Mouse (Mus musculus): Measurements from ENCODE around the gene Snap23. TPM values are rescaled to one million over a fixed set of nuclear protein-coding genes. Genes with fewer than 3 reads are reported as not detected.

Gene Snap23
- polyA plus RNA-seq (2012; rRNA removed): 19.2 and 21.9 TPM in 2 replicates

DNA sequence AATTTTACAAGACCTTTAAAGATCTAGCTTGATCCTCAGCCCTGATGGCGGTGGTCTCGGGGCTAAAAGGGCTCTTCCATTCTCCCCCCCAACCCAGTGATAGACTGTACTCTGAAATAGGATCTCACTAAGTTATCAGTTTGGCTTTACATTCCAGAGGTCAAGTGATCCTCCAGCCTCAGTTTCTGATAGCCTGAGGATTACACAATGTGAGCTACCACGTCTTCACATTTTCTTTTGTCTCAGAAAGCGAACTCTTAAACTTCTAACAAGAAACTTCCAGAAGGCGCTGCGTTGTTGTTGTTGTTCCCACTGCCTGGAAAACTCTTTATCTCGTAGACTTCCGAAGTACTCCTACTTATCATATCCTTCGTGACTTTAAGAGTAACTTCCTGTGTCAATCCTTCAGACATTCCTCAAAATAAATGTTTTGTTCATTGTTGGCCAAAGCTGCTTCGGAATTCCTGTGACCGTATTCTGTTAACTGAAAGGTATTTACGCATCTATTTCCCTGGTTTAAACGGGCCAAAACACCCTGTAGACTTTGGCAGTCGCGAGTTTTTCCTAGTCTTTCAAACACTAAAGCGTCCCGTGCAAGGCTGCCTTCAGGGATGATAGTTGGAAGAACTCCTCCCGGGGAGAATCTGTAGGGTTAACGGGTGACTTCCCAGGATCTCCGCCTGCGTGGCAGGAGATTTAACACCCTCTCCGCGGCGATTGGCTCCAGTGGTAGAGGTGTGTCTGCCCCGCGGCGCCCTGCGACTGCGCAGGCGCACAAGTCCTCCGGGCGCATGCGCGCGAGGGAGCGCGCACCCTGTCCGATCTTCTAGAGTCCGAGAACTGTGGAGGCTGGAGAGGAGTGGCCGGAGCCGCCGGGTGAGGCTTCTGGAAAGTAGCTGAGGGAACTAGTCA, at the start of gene Snap23:
Gene Snap23 (plus strand): TSS at position 786 of the 912 bp plus-strand sequence.

DNA sequence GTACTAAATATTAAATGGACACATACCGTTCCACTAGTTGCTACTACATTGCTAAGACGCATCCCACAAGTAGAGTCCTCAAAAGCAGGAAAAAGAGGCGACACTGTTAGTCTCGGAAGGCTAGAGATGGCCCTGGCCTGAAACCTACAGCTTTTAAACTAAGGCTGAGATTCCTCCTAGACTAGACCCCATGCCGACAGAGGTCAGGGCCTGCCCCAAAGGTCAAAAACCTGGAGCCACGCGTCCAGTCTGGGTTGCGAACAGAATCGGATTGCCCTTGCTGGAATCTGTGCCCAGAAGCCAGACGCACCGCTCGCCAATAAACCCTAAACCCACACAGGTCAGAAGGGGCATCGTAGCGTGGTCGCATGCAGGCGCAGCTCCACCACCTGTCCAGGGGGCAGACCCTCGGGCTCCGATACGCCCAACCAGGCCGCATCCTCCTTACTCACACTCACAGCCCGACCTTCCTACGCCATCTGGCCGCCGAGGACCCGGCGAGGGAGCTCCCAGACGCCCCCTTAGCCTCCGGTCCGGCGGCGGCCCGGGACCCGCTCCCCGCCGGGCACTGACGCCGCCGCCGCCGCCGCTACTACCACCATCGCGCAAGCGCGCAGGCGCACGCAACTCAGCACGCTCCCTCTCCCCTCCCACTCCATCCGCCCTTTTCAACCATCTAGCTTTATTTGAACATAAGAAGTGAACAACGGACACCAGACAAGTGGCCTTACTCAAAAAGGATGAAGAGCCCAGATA, 4.1 kb upstream of the Snap23 start, which contains the start of gene Zfp106:
Gene Zfp106 (minus strand): TSS at position 609 of the 756 bp plus-strand sequence.

DNA sequence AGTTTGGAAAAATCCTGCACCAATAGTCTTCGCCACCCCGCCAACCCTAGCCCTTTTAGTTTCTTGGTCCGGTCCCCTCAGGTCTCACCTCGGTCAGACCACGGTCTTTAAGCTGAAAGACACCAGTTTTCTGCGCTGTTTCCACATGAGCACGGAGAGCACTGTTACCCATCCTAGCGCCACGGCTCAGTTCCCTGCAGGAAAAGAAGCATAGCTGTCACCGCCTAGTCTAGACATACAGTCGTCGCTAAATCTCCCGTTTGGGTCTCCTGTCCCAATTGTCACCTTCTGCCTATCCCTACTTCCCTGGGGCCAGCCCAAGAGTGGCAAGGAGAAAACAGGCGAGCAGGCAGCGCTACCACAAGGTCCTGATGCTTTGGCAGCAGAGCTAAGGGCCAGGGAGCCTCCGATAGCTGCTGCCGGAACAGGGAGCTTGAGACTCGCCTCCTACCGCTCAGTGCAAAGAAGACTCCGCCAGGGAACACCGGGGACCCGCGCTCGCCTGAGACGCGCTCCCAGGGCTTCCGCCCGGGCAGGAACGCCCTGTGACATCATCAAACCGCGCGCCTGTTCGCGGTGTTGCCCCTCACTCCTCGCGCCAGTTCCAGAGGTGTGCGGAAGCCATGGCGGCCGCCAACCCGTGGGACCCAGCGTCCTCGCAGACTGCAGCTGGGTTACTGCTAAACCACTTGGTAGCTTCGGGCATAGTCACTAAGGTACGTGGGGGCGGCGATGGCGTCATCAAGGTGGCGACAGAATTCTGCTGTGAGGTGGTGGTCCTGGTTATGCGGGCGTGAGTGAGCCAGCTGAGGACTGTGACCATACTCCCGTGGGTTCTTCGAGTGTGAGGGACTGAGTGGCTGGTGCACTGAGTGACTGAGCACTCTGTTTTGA, 41.6 kb downstream of the Snap23 start, which contains the start of the genes Haus2 and Lrrc57:
Gene Haus2 (plus strand): TSS at position 554 of the 894 bp plus-strand sequence.
Gene Lrrc57 (minus strand): TSS at position 691 of the 894 bp plus-strand sequence.

DNA sequence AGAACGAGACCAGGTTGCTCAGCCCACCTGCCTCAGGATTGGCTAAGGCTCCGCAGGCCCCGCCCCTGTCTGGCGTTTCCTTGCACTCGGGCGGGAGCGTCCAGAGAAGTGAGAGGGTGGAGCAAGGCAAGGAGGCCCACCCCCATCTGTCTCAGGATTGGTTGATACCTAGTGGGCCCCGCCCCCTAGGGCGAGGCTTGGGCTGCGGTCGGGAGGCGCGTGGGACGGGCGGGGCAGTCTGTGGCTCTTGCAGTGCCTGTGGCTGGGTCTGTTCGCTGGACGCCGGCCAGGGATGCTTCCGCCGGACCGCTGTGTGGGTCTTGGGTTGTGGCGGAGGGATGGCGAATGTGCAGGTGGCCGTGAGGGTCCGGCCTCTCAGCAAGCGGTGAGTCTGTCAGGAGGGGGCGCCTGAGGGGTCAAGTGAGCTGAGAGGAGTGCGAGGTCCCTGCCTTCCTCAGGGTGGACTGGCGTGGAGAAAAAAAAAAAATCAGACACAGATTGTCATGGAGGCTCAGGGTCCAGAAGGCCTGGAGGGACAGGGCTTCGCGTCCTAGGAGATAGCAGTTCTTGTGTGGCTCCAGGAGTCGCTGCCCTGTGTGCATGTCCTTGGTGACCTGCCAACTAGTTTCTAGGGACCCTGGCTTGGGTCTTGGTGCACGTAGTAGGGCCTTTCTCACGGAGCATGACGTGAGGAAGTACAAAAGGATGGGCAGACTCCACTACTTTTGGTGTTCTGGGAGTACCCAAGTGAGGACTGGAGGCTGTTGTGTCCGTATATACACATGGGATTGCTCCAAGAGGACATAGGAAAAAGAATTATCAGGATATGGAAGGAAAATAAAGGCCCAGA, 61.6 kb downstream of the Snap23 start, which contains the start of gene Stard9:
Gene Stard9 (plus strand): TSS at position 236 of the 850 bp plus-strand sequence.

Other genes starting within 250 kb of the Snap23 start
- gene Vps39, start 214.5 kb upstream of the Snap23 start, polyA plus RNA-seq (2012; rRNA removed): 54.3 and 55.2 TPM in 2 replicates
- 6.7 and 7.3 TPM in 2 replicates for gene Ganc, start 163.8 kb upstream of the Snap23 start, polyA plus RNA-seq (2012; rRNA removed)
- 19.2 and 21.2 TPM in 2 replicates for gene Tmem87a, start 163.6 kb upstream of the Snap23 start, polyA plus RNA-seq (2012; rRNA removed)
- gene Capn3, start 111.7 kb upstream of the Snap23 start, polyA plus RNA-seq (2012; rRNA removed): 1.1 and 1.7 TPM in 2 replicates
- 42.4 and 45.9 TPM in 2 replicates for gene Zfp106, start 3.8 kb upstream of the Snap23 start, polyA plus RNA-seq (2012; rRNA removed)
- gene Haus2, start 41.7 kb downstream of the Snap23 start, polyA plus RNA-seq (2012; rRNA removed): 17.0 and 17.6 TPM in 2 replicates
- 24.2 and 25.5 TPM in 2 replicates for gene Lrrc57, start 41.8 kb downstream of the Snap23 start, polyA plus RNA-seq (2012; rRNA removed)
- gene Stard9, start 61.5 kb downstream of the Snap23 start, polyA plus RNA-seq (2012; rRNA removed): 14.0 and 16.4 TPM in 2 replicates

Data from central nervous system, embryonic 18 days (tissue).